Mouse (Mus musculus) brain, embryonic 14.5 days (tissue): ENCODE results near the gene Tmco1.

Source experiments
- CTCF ChIP-seq: fragments of 200-500 bp; IDR thresholded peaks from 2 replicates; pipeline ENCODE4 v1.5.1; 2012; ENCODE audit warnings: inconsistent platforms, mild to moderate bottlenecking, moderate library complexity, borderline replicate concordance; ENCODE audit not compliant: insufficient read depth, insufficient read length; ENCODE audit errors: extremely low read depth
- POLR2A ChIP-seq: fragments of 200-500 bp; IDR thresholded peaks from 2 replicates; pipeline ENCODE4 v1.6.1; 2012; ENCODE audit warnings: mild to moderate bottlenecking, inconsistent platforms, borderline replicate concordance; ENCODE audit not compliant: poor library complexity, insufficient read depth, insufficient read length, severe bottlenecking; ENCODE audit errors: extremely low read depth

GRCm38 (mm10) chr1:167331106-167331505 is 22.9 kb downstream of the Tmco1 start:
- TF ChIP-seq CTCF (no peak), POLR2A (no peak)
